7 mouse cellular contexts compared by ENCODE assay signal in genomic region chr7:66689620-66690360, GRCm38 (mm10). TPM values are rescaled to one million over a fixed set of nuclear protein-coding genes. Genes with fewer than 3 reads are reported as not detected.
DNase-seq lines count a peak whose midpoint lies in the region; ATAC-seq lines count a peak whose summit lies in the region.

Gene Lins1, plus strand, starts transcription at chr7:66689889.

- H3K4me1 ChIP-seq in intestine, embryonic 16.5 days (ENCODE audit: control insufficient read depth, insufficient read depth, low read length): peaks cover 11% of the 10 kb centered on the region
- peaks cover 11% of the 10 kb centered on the region; the same call in 1 of the 2 replicates for H3K4me1 ChIP-seq in midbrain, embryonic 11.5 days (ENCODE audit: control insufficient read depth, insufficient read depth, low read length)

- H3K27ac ChIP-seq in intestine, embryonic 16.5 days (ENCODE audit: low read length): peak within 1 kb of the TSS; percentile 86
- H3K27ac ChIP-seq in midbrain, embryonic 11.5 days (ENCODE audit: low read depth, low read length): peak within 1 kb of the TSS; percentile 89

- H3K9ac ChIP-seq in intestine, embryonic 16.5 days (ENCODE audit: low read depth, low read length): peak within 1 kb of the TSS; percentile 88
- H3K9ac ChIP-seq in midbrain, embryonic 11.5 days (ENCODE audit: low read length): peak within 1 kb of the TSS; percentile 84

- no peaks in the 10 kb centered on the region for H3K27me3 ChIP-seq in intestine, embryonic 16.5 days (replicated peaks; ENCODE audit: control insufficient read depth, insufficient read depth, low read length)
- H3K27me3 ChIP-seq in midbrain, embryonic 11.5 days (ENCODE audit: control insufficient read depth, insufficient read depth, low read length): no peaks in the 10 kb centered on the region

- peak; percentile 100 for DNase-seq in adrenal gland, adult 8-10 months
- peak; percentile 99 for DNase-seq in embryo, embryonic 9.5 days (ENCODE audit: extremely low spot score)
- peak; percentile 88 to 97 for DNase-seq in gastrocnemius, postnatal 4 days (ENCODE audit: low spot score in 2 of 2)
- peak; percentile 99 for DNase-seq in left cerebral cortex, postnatal 36 days (ENCODE audit: low spot score in 2 of 2)
- DNase-seq in midbrain, embryonic 11.5 days (ENCODE audit: low spot score, missing footprints): peak; percentile 99
- peak; percentile 99 for DNase-seq in skeletal muscle tissue, adult 2 months (ENCODE audit: low read depth, low spot score)

- intact Hi-C loops in left cerebral cortex, postnatal 36 days (cut with DNase I): no loop called here

- under 1% methylated on average over 52 of the region's 52 CpGs for WGBS in intestine, embryonic 16.5 days
- WGBS in midbrain, embryonic 11.5 days: under 1% methylated on average over 52 of the region's 52 CpGs

- H3K9me3 ChIP-seq in intestine, embryonic 16.5 days (ENCODE audit: control insufficient read depth, low read length): no peaks in the 10 kb centered on the region
- no peaks in the 10 kb centered on the region for H3K9me3 ChIP-seq in midbrain, embryonic 11.5 days (ENCODE audit: control insufficient read depth, low read length)

- peak; percentile 99 for ATAC-seq in intestine, embryonic 16.5 days
- peak; percentile 99 for ATAC-seq in midbrain, embryonic 11.5 days (ENCODE audit: low FRiP score)

- H3K4me2 ChIP-seq in intestine, embryonic 16.5 days (ENCODE audit: low read depth, low read length): peak within 1 kb of the TSS; percentile 95
- peak within 1 kb of the TSS; percentile 88 for H3K4me2 ChIP-seq in midbrain, embryonic 11.5 days

- H3K36me3 ChIP-seq in intestine, embryonic 16.5 days (ENCODE audit: control insufficient read depth, insufficient read depth, low read length): 0 out of 2 replicates have a peak, but pooled peaks cover 2% of the 10 kb centered on the region
- no peaks in the 10 kb centered on the region for H3K36me3 ChIP-seq in midbrain, embryonic 11.5 days (ENCODE audit: control insufficient read depth, insufficient read depth, low read length)

- H3K4me3 ChIP-seq in intestine, embryonic 16.5 days (ENCODE audit: low read length): peak within 1 kb of the TSS; percentile 83
- peak within 1 kb of the TSS; percentile 80 for H3K4me3 ChIP-seq in midbrain, embryonic 11.5 days (ENCODE audit: low read depth, low read length)

RNA-seq across cellular contexts. Expression of gene Lins1, which starts in this region (rescaled TPM):
- total RNA-seq in adrenal gland, adult 8-10 months (2022): 10 to 100 TPM; 10.3 to 11.9 (median 10.7) TPM
- total RNA-seq in gastrocnemius, postnatal 4 days (2021): 1 to 10 TPM; 4.9 to 6.6 TPM
- polyA plus RNA-seq in intestine, embryonic 16.5 days (2015; fragmentation: Nextera tagmentation; extraction: Ambion mirVana): 10.7 and 11.1 TPM in 2 replicates
- total RNA-seq in left cerebral cortex, postnatal 36 days (2021): 1 to 10 TPM; 7.8 to 8.4 TPM
- 24.7 and 27.1 TPM in 2 replicates for polyA plus RNA-seq in midbrain, embryonic 11.5 days (2014; fragmentation: Nextera tagmentation; extraction: Ambion mirVana)

Comparison
In these comparisons a context has a peak if more than half of its experiments do, and no peak if none do; other contexts are left out.
1. Peak in every context shown above with its lines: DNase-seq, ATAC-seq, H3K4me3 ChIP-seq and H3K27ac ChIP-seq.